Mouse (Mus musculus) E14TG2a.4 (cell line): Measurements from ENCODE around the gene Ywhaq.
"Not testable (repeated sequence)": the region's sequence is repeated elsewhere in the genome, so short reads cannot be mapped to it uniquely, and the experiment has no call there.

Source experiments
- H3K27me3 ChIP-seq: 2 replicates; pipeline ENCODE4 v1.6.1; 2014; ENCODE audit warnings: low read length, control low read depth; ENCODE audit not compliant: insufficient read depth
- H3K36me3 ChIP-seq: 2 replicates; pipeline ENCODE4 v1.6.1; 2014; ENCODE audit warnings: low read length, control low read depth; ENCODE audit not compliant: insufficient read depth
- H3K4me1 ChIP-seq: replicated peaks from 2 replicates; pipeline ENCODE4 v1.6.1; 2014; ENCODE audit warnings: low read depth, low read length, control low read depth
- H3K4me3 ChIP-seq: replicated peaks from 2 replicates; pipeline ENCODE4 v1.5.1; 2014; ENCODE audit warnings: mild to moderate bottlenecking, low read length
- H3K9me3 ChIP-seq: 2 replicates; pipeline ENCODE4 v1.6.1; 2014; ENCODE audit warnings: low read length, control low read depth
- CTCF ChIP-seq: conservative IDR thresholded peaks from 2 replicates; pipeline ENCODE4 v1.5.1; 2014; ENCODE audit warnings: low read length
- NANOG ChIP-seq: IDR thresholded peaks from 2 replicates; pipeline ENCODE4 v1.6.1; 2014; ENCODE audit warnings: borderline replicate concordance, low read length, mixed read lengths
- POU5F1 ChIP-seq: IDR thresholded peaks from 2 replicates; pipeline ENCODE4 v1.6.1; 2014; ENCODE audit warnings: low read length, borderline replicate concordance

The Ywhaq gene

DNA sequence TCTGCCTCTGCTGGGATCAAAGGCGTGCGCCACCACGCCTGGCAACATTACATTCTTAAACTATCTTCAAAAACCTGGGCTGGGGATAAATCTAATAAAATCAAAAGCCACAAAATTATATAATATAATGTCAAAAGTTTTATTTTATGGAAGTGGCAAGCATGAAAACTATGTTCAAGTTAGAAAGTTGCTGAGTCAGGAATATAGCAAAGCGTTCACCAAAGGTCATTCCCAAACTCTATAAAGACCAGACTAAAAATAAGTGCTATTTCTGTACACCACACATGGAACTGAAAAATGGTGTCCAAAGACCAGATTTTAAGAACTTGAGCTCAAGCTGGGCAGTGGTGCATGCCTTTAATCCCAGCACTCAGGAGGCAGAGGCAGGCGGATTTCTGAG, 14.7 kb downstream of the Ywhaq start:
- Histone ChIP-seq H3K36me3 (peaks cover 98% of the 10 kb centered on the region), H3K4me3 (no peak overlapping the region), H3K4me1 (peaks cover 63% of the 10 kb centered on the region), H3K27me3 (no peaks in the 10 kb centered on the region), H3K9me3 (no peaks in the 10 kb centered on the region)
- TF ChIP-seq CTCF (no peak), NANOG (no peak), POU5F1 (no peak)

DNA sequence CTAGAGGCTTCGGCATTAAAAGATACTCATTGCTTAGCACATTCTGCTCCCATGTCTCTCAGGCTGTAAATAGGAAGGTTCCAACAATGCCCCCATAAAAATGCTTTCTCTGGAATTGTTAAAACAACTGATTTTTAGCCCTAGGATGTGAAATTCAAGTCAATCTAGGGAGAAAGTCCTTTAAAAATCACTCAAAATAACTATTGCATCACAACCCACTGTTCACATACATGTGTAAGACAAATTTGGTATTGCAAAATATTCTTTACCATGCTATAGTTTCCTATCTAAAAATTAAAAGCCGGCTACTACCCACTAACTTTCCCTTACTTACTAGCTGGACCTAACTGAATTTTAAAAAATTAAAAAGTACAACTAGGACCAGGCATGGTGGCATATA, 31.2 kb downstream of the Ywhaq start:
- Histone ChIP-seq H3K4me3 (no peak overlapping the region), H3K27me3 (no peaks in the 10 kb centered on the region), H3K4me1 (peaks cover 11% of the 10 kb centered on the region; the same call in 1 of the 2 replicates), H3K36me3 (peaks cover 51% of the 10 kb centered on the region), H3K9me3 (no peaks in the 10 kb centered on the region)
- no peak for TF ChIP-seq POU5F1
- no peak for TF ChIP-seq CTCF
- TF ChIP-seq NANOG = no peak

DNA sequence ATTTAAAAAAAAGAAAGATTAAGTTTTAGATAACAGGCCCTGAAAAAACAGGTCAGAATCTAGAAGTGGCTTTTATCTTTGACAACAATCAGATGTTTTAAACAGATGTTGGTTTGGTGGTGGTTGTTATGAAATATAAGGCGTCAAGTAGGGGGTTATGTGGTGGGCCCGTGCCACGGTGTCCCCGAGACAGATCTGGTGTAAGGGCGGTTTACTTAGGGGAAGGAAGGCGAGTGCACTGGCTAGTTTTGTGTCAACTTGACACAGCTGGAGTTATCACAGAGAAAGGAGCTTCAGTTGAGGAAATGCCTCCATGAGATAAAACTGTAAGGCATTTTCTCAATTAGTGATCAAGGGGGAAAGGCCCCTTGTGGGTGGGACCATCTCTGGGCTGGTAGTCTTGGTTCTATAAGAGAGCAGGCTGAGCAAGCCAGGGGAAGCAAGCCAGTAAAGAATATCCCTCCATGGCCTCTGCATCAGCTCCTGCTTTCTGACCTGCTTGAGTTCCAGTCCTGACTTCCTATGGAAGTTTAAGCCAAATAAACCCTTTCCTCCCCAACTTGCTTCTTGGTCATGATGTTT, 38.6 kb downstream of the Ywhaq start:
- H3K4me3 ChIP-seq, H3K36me3 ChIP-seq, H3K9me3 ChIP-seq, H3K27me3 ChIP-seq: not testable (repeated sequence)
- H3K4me1 ChIP-seq = peaks cover 35% of the 10 kb centered on the region

DNA sequence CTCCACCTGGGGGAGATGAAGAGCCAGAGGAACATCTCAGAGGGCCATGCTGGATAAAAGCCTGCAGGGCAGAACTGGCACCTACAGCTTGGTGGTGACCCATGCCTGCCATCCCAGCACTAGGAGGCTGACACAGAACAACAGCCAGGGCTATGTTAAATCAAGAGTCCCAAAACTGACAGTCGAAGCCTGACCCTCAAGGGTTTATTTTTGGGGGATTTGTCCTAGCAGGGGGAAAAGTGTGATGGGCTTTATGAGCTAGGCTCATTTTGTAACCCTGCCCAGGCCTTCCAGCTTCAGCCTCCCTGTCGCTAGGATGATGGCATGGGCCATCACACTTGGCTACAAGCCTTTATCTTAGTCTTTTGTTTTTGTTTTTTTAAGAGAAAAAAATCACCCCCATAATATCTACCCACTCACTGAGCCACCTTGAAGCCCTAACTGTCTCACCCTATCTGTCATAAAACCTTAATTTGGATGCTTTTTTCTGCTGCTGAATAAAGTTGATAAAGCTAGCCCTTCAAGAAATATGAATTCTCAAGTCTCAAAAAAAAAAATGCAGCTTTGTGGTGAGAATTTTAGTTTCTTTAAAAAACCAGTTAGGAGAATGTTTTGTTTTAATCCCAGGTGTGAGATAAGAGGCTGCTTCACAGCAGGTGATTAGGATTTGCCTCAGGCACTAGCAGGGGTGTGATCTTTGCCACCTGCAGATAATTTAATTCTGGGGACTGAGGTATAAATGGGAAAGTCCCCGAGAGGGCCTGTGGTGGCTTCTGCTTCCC, 41.9 kb downstream of the Ywhaq start:
- Histone ChIP-seq H3K36me3 (no peaks in the 10 kb centered on the region), H3K27me3 (no peaks in the 10 kb centered on the region), H3K9me3 (no peaks in the 10 kb centered on the region), H3K4me1 (peaks cover 48% of the 10 kb centered on the region), H3K4me3 (no peak overlapping the region)
- TF ChIP-seq POU5F1 (no peak), CTCF (no peak), NANOG (no peak)

DNA sequence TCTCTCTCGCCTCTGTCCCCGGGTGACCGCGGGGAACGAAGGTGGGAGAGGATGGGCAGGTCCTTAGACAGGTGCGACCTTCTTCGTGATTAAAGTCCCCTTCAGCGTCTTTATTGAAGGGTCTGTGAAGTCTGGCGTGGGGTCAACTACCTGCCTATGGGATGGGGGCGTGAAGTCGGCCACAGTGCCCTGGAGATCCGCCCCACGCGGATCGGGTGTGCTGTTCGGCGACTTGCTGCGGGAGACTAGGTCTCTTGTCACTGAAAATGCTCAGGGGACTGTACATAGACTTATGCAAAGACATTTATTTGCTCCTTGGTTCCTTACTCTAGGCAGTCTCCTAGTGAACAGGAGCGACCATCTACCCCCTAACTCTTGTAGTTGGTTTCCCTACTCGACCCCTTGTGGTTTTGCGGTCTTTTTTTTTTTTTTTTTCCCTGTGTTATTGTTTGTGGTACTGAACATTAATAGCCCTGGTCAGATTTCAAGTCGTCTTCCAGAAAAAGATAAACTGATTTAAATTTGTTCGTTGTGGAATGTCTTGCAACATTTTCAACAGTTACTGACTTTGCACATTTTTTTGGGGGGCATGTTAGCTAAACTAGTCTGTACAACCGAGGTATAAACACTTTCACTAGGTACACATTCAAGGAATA, 43.5 kb downstream of the Ywhaq start:
- Histone ChIP-seq H3K36me3 (0 out of 2 replicates have a peak, but pooled peaks cover 4% of the 10 kb centered on the region), H3K4me1 (peaks cover 56% of the 10 kb centered on the region), H3K9me3 (no peaks in the 10 kb centered on the region), H3K27me3 (no peaks in the 10 kb centered on the region), H3K4me3 (peak overlapping the region; percentile 98)
- TF ChIP-seq POU5F1 (no peak), NANOG (no peak), CTCF (no peak)

DNA sequence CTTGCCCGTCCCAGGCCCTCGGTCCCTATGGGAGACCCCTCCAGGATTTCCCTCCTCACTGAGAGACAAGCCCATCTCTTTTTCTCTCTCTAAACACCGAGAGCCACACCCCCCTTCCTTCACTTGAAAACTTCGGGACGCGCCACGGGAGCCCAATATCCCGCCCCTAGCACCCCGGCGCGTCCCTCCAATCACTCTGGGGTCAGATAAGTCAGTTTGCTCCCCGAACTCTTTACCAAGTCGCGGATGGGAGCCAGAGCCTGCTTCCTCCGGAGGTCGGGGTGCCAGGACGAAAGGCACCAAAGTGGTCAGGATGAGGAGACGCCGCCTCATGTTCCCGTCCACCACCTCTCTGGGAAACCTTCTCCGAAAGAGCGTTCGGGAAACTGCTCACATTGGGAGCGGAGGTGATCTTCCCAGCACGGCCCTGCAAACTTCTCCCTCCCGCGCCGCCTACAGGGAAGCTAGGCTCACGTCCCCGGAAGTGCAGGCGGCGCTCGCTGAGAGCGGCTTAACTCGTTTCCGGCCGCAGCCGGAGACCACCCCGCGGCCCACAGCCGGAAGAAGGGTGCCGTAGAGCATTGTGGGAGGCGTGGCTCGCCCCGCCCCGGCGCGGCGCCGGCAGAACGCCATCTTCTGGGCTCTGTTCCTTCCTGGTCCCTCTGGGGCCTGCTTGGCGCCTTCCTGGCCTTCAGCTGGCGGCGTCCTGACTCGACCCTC, 44.2 kb downstream of the Ywhaq start, which contains the start of gene Adam17:
Gene Adam17, minus strand, starts transcription at position 533 of the 720 bp plus-strand sequence.
- peak within 1 kb of the TSS; percentile 98 for H3K4me3 ChIP-seq
- no peaks in the 10 kb centered on the region for H3K9me3 ChIP-seq
- H3K4me1 ChIP-seq = peaks cover 62% of the 10 kb centered on the region
- H3K36me3 ChIP-seq = 0 out of 2 replicates have a peak, but pooled peaks cover 4% of the 10 kb centered on the region
- TF ChIP-seq NANOG (no peak), POU5F1 (no peak), CTCF (no peak)
- H3K27me3 ChIP-seq = no peaks in the 10 kb centered on the region

DNA sequence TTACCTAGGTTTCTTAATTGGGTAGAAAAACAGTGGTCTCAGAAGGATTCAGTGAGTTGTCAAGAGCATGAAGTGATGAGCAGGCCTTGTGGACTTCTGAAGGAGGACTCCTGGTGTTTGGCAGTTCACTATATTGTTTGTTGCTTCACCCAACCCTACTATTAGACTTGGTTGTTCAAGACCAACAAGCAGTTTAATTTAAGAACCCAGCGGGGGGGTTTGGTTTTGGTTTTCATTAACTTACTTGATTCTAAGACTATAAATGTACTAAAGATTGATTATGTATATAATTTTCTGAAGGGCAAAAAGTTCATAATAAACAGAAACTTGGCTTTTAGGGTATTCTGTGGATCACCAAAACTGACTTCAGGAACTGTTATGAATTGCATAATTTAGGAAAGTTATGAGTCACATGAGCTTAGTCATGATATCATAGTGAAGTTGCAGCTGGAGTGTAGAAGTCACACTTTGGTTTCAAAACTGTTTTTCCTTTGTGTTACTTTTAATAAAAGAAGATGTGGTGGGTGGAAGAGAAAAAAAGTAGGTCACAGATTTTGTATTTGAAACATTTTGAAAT, 47.3 kb downstream of the Ywhaq start:
- H3K36me3 ChIP-seq = peaks cover 10% of the 10 kb centered on the region
- H3K4me1 ChIP-seq = peaks cover 38% of the 10 kb centered on the region
- no peaks in the 10 kb centered on the region for H3K27me3 ChIP-seq
- TF ChIP-seq POU5F1 (no peak), NANOG (no peak), CTCF (no peak)
- H3K9me3 ChIP-seq = no peaks in the 10 kb centered on the region
- H3K4me3 ChIP-seq = no peak overlapping the region

DNA sequence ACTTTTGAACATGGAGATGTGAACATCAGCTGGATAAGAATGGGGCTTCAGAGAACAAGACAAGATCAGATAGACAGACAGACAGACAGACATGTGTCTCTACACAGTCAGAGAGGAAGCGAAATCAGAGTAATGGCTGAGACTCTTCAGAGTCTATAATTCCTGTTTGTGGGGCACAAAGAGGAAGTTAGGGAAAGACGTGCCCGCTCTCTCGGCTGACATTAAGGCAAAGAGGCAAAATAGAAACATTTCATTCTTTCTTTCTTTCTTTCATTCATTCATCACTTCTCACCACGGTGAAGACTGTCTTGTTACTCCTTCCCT, 48.4 kb downstream of the Ywhaq start:
- TF ChIP-seq CTCF = no peak
- TF ChIP-seq POU5F1 = no peak
- TF ChIP-seq NANOG = no peak

More for the DNA sequence above, 48.4 kb downstream of the Ywhaq start:
- Histone ChIP-seq H3K4me1 (peaks cover 41% of the 10 kb centered on the region), H3K27me3 (no peaks in the 10 kb centered on the region), H3K36me3 (peaks cover 15% of the 10 kb centered on the region), H3K9me3 (no peaks in the 10 kb centered on the region), H3K4me3 (no peak overlapping the region)
